Mouse (Mus musculus): ENCODE measurements around the gene Cast.

Gene Cast

DNA sequence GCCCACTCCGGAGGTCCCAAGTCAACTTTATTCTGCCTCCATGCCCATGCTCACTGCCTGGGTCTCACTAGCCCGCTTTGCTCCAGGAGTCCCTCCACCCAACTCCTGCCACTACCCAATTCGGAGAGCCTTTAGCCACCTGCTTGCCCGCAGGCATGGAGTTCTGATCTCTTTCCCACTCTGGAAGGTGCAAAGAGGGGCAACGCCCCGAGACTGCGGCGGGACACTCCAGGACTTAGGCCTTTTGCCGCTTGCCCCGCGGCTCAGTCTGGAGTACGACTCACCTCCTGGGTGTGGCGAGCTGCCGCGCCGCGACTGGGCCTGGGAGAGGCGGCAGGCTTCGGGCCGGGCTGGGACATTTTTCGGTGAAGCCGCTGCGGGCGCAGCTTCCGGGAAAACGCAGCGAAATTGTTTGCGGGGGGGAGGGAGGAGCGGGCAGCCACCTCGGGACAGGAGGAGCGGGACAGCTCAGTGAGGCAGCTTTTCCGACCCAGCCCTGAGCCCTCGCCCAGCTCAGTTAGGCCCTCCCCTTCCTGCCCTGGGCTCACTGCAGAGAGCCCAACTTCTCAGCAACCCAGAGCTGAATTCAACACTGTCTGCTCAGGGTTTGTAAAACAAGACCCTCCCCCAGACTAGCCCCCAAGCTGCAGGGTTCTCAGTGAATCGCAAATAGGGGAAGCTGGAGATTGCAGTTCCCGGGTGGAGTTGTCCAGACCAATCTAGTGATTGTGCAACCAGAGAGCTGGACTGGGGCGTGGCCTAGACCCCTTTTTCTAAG is at the start of gene Cast:
Cast (minus strand) TSS at position 659 of the 778 bp plus-strand sequence.
- DNase-seq (ENCODE audit: low spot score in 2 of 2): peak in 1 of 2 experiments; percentile 30

- DNase-seq (ENCODE audit: low spot score in 2 of 2): peak; percentile 34 to 53
These were observed 45.9 kb upstream of the Cast start for GRCm38 (mm10) chr13:74854338-74855047.

- DNase-seq (ENCODE audit: low spot score in 2 of 2): no peak
These were observed 42.2 kb upstream of the Cast start for GRCm38 (mm10) chr13:74850823-74851222.

DNA sequence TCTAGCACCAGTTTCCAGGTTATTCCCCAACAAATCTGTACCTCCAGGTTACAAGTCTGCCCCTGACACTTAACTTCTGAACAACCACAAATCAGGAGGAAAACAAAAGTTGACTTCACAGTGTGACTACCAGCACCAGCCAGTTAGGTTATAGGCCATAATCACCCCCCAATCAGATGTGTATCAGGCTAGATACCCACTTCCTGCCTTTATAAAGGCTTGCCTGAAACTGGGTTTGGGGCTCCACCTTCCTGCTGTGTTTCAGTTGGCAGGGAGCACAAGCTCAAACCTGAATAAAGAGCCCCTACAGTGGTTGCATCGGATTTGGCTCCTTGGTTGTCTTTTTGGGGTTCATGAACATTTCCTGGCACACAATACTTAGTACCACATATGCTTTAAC is 37.3 kb upstream of the Cast start:
- DNase-seq (ENCODE audit: low spot score in 2 of 2): no peak

DNA sequence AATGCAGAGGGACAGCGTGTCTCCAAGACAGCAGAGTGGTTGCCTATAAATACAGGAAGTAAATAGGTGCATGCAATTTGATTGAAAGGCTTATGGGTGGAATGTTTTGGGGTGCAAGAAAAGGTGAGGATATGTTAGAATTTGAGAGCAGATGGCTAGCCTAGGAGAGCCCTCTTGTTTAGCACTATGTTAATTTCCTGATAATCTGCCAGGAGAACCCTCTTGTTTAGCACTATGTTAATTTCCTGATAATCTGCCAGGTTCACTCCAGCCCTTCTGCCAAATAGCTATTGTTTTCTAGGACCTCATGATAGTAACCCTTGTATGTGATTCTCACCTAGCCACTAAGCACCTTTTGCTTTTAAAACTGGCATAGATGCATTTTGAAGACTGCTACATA is 25.9 kb upstream of the Cast start:
- DNase-seq (ENCODE audit: low spot score in 2 of 2): no peak

DNA sequence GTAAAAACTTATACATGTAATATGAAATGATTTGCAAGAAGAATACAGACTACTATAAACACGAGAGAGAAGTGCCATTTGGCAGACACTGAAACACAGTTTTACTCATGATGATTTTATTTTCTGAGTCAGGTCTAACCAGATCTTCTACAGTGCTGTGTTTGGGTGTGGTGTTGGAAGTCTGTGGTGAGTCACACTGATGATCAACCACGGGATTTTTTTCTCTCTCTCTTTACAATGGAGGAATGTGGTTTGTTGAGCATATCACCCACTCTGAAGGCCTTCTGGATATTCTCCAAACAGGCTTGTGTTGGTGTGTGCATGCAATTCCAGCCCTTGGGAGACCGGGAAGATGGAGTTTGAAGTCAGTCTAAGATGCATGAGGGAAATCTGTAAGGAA is 13.5 kb upstream of the Cast start:
- no peak for DNase-seq (ENCODE audit: low spot score in 2 of 2)

- DNase-seq (ENCODE audit: low spot score in 2 of 2): no peak
These were observed 7.1 kb upstream of the Cast start for GRCm38 (mm10) chr13:74815753-74816152.

- peak in 1 of 2 experiments; percentile 20 for DNase-seq (ENCODE audit: low spot score in 2 of 2)
These were observed 1.0 kb downstream of the Cast start for GRCm38 (mm10) chr13:74807446-74808151.

DNA sequence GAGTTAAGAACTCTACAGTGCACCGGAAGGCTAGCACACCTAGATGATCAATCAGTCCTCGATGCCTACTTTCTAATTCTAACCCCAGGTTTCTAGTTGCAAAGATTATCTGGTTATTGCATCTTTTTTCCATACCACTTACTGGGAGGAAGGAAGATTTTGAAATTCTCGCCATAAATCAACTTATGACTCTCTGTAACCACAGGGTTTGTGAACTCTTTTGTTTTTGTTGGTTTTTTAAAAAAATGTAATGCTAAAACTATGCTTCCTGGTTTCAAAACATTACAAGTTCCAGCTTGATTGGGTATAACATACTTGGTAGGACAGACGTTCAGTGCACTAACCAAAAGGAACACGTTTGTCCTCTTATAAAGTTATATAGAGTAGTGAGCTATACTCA is 1.7 kb downstream of the Cast start:
- no peak for DNase-seq (ENCODE audit: low spot score in 2 of 2)

DNA sequence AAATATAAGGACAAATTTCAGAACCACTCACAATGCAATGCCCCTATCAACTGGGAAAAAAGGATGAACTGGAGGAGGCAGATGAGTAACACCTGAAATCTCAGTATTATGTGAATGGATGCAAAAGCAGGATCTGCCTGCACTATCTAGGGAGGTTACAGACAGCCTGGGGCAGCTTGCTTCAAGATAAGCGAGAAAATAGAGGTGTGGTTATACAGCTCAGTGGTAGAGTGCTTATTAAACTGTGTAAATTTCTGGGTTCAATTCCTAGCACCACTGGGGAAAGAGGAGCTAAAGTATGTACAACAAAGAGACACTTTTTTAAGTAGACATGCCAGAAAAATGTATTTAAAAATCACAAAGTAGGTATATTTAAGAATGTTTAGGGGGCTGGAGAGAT is 14.2 kb downstream of the Cast start:
- no peak for DNase-seq (ENCODE audit: low spot score in 2 of 2)

DNA sequence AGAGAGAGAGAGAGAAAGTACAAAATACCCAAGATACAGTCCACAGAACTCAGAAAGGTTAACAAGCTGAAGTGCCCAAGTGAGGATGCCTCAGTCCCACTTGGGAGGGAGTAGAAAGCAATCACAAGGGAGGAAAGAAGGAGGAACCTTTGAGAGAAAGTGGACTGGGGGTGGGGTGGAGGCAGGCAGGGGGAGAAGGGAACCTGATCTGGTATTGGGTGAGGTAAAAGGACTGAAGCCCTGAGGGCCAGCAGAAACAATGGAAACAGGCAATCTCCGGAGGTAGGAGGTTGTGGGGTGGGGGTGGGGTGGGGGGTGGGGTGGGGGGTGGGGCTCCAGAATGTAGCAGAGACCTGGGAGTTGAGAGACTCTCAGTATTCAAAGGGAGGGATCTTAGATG is 20.9 kb downstream of the Cast start:
- DNase-seq (ENCODE audit: low spot score in 2 of 2): no peak

- no peak for DNase-seq (ENCODE audit: low spot score in 2 of 2)
These were observed 36.5 kb downstream of the Cast start for GRCm38 (mm10) chr13:74772151-74772550.

- peak; percentile 51 to 65 for DNase-seq (ENCODE audit: low spot score in 2 of 2)
These were observed 38.1 kb downstream of the Cast start for GRCm38 (mm10) chr13:74770480-74770879.

- DNase-seq (ENCODE audit: low spot score in 2 of 2): no peak
These were observed 38.7 kb downstream of the Cast start for GRCm38 (mm10) chr13:74769871-74770270.

GRCm38 (mm10) chr13:74767186-74767585 is 41.4 kb downstream of the Cast start:
- DNase-seq (ENCODE audit: low spot score in 2 of 2): no peak

DNA sequence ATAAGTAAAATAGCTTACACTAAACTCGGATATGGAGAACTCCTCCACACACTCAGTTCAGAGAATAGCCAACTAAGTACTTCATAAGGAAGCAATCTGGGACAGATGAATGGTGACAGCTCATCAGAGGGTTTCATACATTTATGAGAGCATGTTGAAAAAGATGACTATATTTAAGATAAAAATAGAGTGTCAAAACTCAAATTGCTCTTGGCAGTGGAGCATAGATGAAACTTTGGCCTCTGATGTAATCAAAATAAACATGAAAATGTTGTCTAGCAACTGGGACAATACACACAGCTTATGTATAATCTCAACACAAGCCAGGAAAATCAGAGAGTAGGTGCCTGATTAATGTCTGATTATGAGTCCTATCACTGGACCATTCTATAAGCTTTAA is 45.9 kb downstream of the Cast start:
- no peak for DNase-seq (ENCODE audit: low spot score in 2 of 2)

DNA sequence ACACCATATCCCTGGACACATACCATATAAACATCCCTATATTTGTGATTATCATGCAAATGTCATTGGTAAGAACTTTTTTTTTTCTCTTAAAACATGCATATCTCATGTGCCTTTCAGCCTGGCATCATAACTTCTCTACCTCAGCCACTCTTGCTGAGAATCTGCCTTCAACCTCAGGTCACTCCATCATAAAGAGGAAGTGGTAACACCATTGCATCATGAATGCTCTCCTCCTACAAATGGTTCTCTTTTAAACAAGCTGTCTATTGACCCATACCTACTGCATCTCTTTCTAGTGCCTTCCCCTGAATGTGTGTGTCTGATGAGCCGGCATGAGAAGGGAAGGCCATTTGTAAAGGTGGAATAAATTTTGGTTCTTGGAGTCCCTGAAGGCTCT is 49.5 kb downstream of the Cast start:
- no peak for DNase-seq (ENCODE audit: low spot score in 2 of 2)

DNA sequence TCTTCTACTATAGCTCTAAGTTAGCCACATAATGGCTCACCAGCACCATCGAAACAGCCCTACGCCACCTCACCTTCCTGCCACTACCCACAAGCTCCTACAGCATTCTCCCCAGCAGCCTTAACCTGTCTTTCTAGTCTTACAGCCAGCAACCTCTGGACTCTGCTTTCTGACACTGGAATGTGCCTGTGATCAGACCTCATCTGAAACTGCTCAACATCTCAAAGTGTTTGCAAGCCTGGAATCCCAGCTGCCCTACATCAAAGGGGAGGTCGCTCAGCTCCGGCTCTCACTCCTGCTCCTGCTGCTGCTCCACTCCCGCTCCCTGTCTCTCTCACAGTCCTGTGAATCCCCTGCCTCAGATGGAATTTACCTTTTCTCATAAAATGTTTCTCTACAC is 65.4 kb downstream of the Cast start:
- no peak for DNase-seq (ENCODE audit: low spot score in 2 of 2)

- no peak for DNase-seq (ENCODE audit: low spot score in 2 of 2)
These were observed 72.2 kb downstream of the Cast start for GRCm38 (mm10) chr13:74736396-74736795.

DNA sequence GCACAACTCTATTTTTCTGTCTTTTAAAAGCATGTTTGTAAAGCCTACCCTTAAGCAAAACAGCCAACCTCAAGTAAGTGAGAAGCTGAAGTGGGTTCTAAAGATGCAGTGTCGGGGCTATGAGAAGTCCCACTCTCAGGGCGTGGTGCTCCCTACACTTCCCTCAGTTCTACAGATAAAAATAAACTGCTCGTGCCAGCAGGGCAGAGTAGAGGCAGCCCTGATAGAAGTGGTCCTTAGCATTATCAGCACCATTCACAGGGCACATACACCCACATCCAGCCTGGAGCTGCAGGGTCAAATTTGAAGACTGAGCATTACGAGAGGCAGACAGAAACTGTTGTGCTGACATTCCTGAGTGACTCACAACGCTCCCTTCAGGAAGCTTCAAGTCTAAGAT is 72.8 kb downstream of the Cast start:
- DNase-seq (ENCODE audit: low spot score in 2 of 2): no peak

DNA sequence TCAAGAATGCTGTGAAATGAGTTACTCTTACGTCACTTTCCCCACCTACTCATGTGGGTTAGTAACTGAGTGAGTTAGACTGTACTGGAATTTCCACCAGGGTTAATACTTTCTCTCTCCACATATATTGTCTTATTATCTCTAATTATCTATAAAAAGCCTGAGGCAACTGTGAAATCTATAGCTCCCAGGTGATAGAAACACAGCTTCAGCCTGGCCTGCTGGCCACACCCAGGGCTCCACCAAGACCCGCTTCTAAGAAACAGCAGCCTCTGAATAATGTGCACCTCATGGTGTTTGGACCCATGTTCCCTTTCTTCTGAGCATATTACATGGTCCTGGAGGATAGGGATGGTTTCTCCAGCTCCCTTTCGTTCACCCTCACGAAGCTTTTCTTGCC is 74.9 kb downstream of the Cast start:
- DNase-seq (ENCODE audit: low spot score in 2 of 2): no peak

DNA sequence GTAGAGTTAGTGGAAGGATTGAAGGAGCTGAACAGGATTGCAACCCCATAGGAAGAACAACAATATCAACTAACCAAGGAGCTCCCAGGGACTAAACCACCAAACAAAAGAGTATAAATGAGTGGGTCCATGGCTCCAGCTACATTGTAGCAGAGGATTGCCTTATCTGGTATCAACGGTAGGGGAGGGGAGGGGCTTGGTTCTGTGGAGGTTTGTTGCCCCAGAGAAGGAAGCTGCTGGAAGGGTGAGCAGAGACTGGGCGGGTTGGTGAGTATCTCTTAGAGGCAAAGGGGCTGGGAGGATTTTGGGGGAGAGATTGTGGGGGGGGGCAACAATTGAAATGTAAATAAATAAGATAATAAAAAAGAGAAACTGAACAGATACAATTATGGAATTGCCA is 89.6 kb downstream of the Cast start:
- no peak for DNase-seq (ENCODE audit: low spot score in 2 of 2)

GRCm38 (mm10) chr13:74696225-74696624 is 112.4 kb downstream of the Cast start:
- DNase-seq (ENCODE audit: low spot score in 2 of 2): no peak
